Mouse (Mus musculus) large intestine, adult 2 months (tissue): ENCODE results near the gene Slc9a6. TPM values are rescaled to one million over a fixed set of nuclear protein-coding genes. Genes with fewer than 3 reads are reported as not detected.

ENCODE experiments used
- DNase-seq: peaks from one replicate; pipeline ENCODE4 v3.0.0-alpha.2; 2012; ENCODE audit warnings: low read depth, low spot score
- WGBS: fragments of 180-500 bp; shearing (Covaris S2); methylation state at CpG from one replicate; pipeline ENCODE4 v1.1.7; 2018; 5-methylcytosine and 5-hydroxymethylcytosine counted together
- polyA plus RNA-seq: library from polyadenylated mRNA; depleted of rRNA; stranded (reverse); fragments of >200 nt; gene quantifications from 2 replicates; pipeline ENCODE4 v1.2.3, GENCODE M21; 2012

Slc9a6 gene
- polyA plus RNA-seq, 1 experiment: 9.5 TPM

DNA sequence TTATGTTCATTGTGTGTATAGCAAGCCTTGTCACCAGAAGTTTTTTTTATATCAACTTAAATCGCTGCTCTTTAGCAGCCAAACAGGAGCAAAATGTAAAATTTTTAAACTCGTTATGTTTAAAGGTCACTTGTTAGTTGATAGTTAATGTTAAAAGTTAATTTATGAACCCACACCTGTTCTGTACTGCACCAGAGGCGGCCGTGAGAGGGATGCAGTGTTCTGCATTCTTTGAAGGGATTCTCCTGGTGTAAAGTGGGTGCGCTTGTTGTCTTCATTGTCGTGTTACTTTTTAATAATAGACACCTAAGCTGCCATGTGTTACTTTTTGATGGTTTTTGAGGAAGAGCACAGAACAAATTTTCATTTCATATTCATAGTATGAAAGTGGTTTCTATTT is 52.8 kb downstream of the Slc9a6 start:
- no peak for DNase-seq
- 94% methylated on average over 6 of the region's 6 CpGs for WGBS

DNA sequence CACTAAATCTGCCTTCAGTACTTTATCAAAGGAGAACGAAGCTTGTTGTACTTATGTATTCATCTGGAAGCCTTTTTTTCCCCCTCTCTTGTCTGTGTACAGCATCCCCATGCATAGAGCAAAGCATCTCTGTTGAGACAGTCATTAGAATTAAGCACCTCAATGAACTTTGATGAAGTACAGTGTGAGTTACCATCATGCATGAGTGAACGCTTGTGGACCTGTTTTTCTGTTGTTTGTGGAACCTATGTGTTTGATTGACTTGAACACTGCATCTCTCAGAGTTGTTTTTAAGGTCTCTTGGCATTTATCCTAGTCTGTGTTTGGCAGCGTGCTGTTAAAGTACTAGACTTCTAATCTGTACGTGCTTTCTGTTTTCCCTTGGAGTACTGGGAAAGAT is 53.8 kb downstream of the Slc9a6 start:
- 78% methylated on average over 4 of the region's 4 CpGs for WGBS

DNA sequence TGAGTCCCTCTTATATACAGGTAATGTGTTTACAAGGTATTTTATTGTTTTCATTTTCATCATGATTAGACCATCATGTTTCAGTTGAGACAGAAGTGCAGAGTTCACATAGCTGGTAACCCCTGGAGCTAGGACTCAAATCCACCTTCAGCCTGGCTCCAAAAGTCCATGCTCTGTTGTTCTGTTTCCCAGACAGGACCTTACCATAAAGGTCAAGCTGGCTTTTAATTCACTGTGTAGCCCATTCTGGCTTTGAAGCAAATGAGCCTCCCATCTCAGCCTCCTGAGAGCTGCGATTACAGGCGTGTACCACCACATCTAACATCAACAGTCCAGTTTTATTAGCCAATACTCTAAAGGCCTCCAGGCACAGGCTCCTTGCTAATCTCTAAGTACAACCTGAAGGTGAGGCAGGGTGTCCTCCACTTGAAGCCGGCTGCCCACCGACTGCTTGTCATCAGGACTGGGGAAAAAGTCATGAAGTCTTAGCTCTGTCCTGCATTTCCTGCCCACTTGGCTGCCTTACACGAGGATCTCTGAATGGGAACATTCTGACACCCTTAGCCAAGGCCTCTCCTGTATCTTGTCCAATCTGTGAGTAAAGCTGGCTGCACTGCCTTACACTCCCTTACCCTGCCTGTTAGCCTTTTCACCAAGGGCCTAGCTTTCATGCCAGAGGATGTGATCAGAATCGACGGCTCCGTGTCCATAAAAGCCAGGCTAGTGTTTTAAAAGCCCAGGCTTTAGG is 55.8 kb downstream of the Slc9a6 start:
- WGBS: 70% methylated on average over 8 of the region's 8 CpGs
- DNase-seq: no peak

More for the DNA sequence above, 53.8 kb downstream of the Slc9a6 start:
- DNase-seq: no peak

DNA sequence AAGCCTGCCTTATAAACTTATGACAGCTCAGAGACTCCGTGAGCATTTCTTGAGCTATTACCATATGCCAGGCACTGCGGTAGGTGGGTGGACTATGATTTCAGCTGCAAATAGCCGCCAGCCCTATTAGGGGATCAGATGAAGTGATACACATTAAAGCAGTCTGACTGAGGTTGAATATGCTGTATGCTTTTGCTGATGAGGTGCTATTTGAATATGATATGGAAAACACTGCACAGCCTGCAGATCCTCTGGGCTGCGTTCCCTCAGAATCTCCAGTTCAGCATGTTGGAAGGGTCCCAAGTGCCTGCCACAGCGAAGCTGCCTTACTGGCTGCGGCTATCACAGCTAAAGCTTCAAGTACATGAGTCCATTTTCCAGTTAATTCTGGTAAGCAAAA is 57.7 kb downstream of the Slc9a6 start:
- 73% methylated on average over 6 of the region's 6 CpGs for WGBS
- DNase-seq: no peak

GRCm38 (mm10) chrX:56668051-56668450 is 58.5 kb downstream of the Slc9a6 start:
- DNase-seq: no peak
- 74% methylated on average over 5 of the region's 5 CpGs for WGBS

GRCm38 (mm10) chrX:56668501-56668900 is 58.9 kb downstream of the Slc9a6 start:
- WGBS: 79% methylated on average over 3 of the region's 3 CpGs
- no peak for DNase-seq

- 75% methylated on average over 6 of the region's 6 CpGs for WGBS
- DNase-seq: no peak
These were observed 66.0 kb downstream of the Slc9a6 start for GRCm38 (mm10) chrX:56675556-56675955.

DNA sequence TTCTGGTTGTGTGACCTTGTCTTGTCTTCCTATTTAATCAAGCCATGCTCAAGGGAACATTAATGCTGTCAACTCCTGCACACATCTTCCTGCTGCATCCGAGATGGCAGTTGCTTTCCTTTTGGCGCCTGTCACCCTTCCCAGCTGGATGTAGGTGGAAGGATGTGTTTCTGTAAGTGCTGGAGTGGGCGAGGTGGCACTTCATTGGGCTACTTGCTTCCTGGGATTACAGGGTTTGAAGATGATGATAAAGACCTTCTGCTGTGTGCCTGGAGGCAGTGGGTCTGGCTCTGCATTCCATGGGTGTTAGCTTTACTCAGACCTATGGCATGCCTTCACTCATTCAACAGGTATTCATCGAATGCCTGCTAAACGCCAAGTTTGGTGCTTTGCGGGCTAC is 68.2 kb downstream of the Slc9a6 start:
- no peak for DNase-seq

GRCm38 (mm10) chrX:56679066-56679465 is 69.5 kb downstream of the Slc9a6 start:
- DNase-seq: no peak
- 72% methylated on average over 6 of the region's 6 CpGs for WGBS

More for the DNA sequence above, 68.2 kb downstream of the Slc9a6 start:
- 80% methylated on average over 6 of the region's 6 CpGs for WGBS

- no peak for DNase-seq
- 74% methylated on average over 1 of the region's 1 CpGs for WGBS
These were observed 72.7 kb downstream of the Slc9a6 start for GRCm38 (mm10) chrX:56682156-56682720.

DNA sequence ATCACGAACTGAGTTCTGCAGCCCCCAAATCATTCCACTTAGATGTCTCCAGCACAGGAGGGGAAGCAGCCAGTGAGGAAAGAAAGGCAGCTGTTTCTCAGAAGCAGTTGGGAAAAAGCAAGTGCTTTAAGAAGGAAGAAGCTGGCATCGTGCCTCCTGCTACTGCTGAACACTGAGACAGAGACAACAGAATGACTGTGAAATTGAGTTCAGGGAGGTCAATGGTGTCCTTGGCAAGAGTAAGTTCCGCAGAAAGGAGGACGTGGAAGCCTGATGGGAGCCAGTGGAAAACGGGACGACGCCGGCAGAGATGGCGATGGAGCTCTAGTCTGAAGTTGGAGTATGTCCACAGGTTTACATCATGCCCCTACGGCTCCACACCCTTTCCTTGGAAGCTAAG is 74.0 kb downstream of the Slc9a6 start:
- 71% methylated on average over 10 of the region's 10 CpGs for WGBS
- DNase-seq: no peak

- DNase-seq: no peak
- WGBS: 71% methylated on average over 6 of the region's 6 CpGs
These were observed 83.0 kb downstream of the Slc9a6 start for GRCm38 (mm10) chrX:56692554-56692953.

DNA sequence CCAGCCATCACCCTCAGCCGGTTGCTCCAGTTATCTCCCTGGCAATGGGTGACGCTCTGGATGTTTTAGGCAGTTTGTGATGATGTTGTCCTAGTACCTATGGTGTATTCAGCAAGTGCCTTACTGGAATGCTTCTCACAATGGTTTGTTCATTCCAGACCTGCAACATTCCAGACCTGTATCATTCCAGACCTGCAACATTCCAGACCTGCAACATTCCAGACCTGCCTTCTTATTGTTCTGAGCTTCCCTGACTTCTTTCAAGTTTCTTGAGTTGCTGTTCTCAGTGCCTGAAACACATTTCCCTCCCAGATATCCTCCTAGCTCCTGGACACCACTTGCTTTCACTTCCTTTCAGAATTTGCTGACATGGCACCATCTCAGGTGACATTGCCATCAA is 85.0 kb downstream of the Slc9a6 start:
- no peak for DNase-seq
- 73% methylated on average over 2 of the region's 2 CpGs for WGBS

DNA sequence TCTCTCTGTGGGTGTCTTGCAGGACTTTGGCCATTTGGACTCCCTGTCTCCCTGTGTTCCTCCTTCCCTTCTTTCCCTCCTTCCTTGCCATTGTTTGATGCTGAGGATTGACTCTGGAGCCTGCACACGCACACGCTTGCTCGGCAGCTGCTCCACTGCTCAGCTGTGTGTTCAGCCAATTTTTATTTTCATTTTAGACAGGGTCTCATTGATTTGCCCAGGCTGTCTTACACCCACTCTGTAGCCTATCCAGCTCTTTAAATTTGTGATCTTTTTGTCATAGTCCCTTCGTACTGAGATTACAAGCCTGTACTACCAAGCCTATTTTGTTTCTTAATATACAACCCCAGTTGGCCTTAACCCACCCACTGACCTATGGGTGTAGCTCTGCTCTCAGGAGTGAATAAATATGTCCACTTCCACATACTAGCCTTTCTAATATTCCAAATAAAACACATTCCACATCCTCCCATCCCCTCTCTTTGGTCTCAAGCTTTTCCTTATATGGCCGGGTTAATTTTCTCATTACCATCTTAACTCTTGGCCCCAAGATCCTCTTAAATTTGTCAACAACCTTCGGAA is 87.7 kb downstream of the Slc9a6 start:
- DNase-seq: no peak
- 71% methylated on average over 6 of the region's 6 CpGs for WGBS

DNA sequence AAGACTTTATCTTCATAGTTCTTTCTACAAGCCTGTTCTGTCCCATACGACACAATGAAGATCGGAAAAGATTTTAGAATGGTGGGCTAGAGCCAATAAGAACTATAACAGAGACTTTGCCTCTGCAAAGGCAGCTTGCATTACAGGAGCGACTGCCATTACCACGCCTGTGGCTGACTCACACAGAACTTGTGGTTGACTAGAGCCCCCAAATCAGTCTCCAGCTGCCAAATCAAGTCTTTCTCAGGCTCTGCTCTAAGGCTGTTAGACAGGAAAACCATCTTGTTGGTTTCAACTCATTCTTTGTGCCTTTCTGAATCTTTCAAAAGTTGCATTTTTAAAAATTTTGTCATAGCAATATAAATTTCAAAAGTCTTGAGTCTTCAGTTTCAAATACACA is 88.3 kb downstream of the Slc9a6 start:
- 58% methylated on average over 4 of the region's 4 CpGs for WGBS

GRCm38 (mm10) chrX:56701261-56701660 is 91.7 kb downstream of the Slc9a6 start:
- no peak for DNase-seq
- 63% methylated on average over 3 of the region's 3 CpGs for WGBS

More for the DNA sequence above, 88.3 kb downstream of the Slc9a6 start:
- no peak for DNase-seq

DNA sequence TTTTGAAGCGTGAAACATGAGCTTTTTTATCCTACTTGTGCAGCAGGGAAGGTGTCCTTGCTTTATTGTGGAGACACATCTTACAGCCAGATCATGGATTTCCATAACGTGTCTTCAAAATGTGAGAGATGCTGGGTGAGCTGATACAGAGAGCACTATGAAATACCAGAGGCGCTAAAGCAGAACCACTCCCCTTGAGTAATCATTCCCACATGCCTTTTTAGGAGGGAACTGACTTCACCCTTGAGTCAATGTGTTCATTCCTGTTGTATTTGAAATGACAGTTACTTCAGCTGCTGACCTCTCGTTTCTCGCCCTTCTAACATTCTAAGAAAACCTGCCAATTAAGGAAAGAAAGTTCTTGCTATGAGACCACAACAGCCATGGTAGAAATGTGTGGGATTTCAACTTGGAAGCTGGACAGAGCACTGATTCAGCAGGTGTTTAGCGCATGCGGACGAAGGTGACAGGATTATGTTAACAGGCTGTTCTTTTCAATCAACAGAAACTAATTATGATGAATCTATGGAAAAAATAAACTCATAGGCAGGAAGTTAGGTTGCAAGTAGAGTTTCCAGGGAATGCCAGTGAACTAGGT is 94.5 kb downstream of the Slc9a6 start:
- no peak for DNase-seq
- 57% methylated on average over 8 of the region's 8 CpGs for WGBS

GRCm38 (mm10) chrX:56708592-56709370 is 99.2 kb downstream of the Slc9a6 start:
- DNase-seq: no peak
- WGBS: 55% methylated on average over 6 of the region's 6 CpGs

GRCm38 (mm10) chrX:56710522-56710921 is 101.0 kb downstream of the Slc9a6 start:
- WGBS: 88% methylated on average over 1 of the region's 1 CpGs
- DNase-seq: no peak

DNA sequence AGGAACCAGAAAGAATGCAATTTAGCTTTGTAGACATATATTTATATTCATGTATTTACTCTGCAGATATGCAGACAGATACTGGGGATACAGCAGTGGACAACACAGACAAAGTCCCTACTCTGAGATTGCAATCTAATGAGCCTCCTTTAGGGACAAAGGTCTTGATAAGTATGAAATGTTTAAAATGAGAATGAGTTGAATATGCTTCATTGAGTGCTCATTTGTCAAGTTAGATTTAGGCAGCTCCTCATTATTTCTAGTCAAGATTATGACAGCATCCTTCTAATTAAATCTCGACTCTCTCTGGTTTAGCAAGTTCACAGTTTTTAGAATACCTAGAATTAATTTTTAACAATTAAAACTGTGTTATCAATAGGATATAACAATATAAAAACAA is 103.1 kb downstream of the Slc9a6 start:
- WGBS: 66% methylated on average over 1 of the region's 1 CpGs
- DNase-seq: no peak
